Mouse (Mus musculus): ENCODE data around the gene Unk. TPM values are rescaled to one million over a fixed set of nuclear protein-coding genes. Genes with fewer than 3 reads are reported as not detected.

The Unk gene
- polyA plus RNA-seq, 1 experiment from 2014 or later, result 51.3 TPM

GRCm38 (mm10) chr11:116027756-116028155 lies 2.4 kb upstream of the Unk start, which contains the start of gene H3f3b:
Gene H3f3b (minus strand): TSS chr11:116027962.
- Histone ChIP-seq H3K9me3 (no peaks in the 10 kb centered on the region), H3K27me3 (ENCODE audit: insufficient read depth, poor library complexity, severe bottlenecking) (no peaks in the 10 kb centered on the region), H3K27ac (no peak within 1 kb of the TSS), H3K4me1 (replicated peaks) (peaks cover 26% of the 10 kb centered on the region), H3K36me3 (peaks cover 14% of the 10 kb centered on the region), H3K4me3 (no peak within 1 kb of the TSS)
- WGBS, result 85% methylated on average over 4 of the region's 4 CpGs
- DNase-seq (ENCODE audit: low spot score), result no peak

GRCm38 (mm10) chr11:116028177-116028865 lies 1.8 kb upstream of the Unk start:
- 83% methylated on average over 9 of the region's 9 CpGs for WGBS
- Histone ChIP-seq H3K36me3 (peaks cover 16% of the 10 kb centered on the region), H3K27me3 (ENCODE audit: insufficient read depth, poor library complexity, severe bottlenecking) (no peaks in the 10 kb centered on the region), H3K4me3 (no peak overlapping the region), H3K9me3 (no peaks in the 10 kb centered on the region), H3K27ac (no peak overlapping the region), H3K4me1 (replicated peaks) (peaks cover 28% of the 10 kb centered on the region)
- no peak for DNase-seq (ENCODE audit: low spot score)

DNA sequence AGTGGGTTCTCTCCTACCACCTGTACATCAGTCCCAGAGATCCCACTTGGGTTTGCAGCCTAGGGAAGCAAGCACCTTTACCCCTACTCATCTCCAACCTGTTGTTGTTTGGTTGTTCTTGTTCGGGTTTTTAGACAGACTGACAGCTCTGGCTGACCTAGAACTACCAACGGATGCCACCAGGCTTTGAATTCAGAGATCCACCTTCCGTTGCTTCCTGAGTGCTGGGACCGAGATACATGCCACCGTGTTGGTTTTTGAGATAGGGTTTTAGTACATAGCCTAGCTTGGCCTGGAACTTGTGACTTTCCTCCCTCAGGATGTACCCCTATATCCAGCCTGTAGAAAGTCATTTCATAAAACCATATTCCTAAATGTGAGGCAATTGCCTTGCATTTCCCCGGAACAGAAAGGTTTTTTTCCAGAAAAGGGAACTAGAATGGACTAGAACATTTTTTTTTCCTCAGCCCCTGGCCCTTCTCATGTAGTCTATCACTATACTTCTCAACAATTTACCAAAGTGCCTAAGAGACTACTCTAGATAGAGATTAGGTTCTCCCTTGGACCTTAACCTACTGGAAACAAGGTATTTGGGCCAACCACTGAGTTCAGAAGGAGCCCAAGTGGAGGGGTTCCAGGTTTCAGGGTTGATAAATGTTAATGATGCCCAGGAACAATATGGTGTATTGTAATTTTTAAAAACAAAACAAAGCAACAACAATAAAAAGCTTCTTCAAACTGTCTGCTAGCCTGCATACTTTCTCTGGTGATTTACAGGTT lies 846 bp upstream of the Unk start:
- no peaks in the 10 kb centered on the region for H3K9me3 ChIP-seq
- 83% methylated on average over 6 of the region's 6 CpGs for WGBS
- no peaks in the 10 kb centered on the region for H3K27me3 ChIP-seq (ENCODE audit: insufficient read depth, poor library complexity, severe bottlenecking)
- H3K36me3 ChIP-seq, result peaks cover 21% of the 10 kb centered on the region
- peak overlapping the region; percentile 100 for H3K27ac ChIP-seq
- peak overlapping the region; percentile 83 for H3K4me3 ChIP-seq
- H3K4me1 ChIP-seq (replicated peaks), result peaks cover 28% of the 10 kb centered on the region
- no peak for DNase-seq (ENCODE audit: low spot score)

- Histone ChIP-seq H3K36me3 (peaks cover 35% of the 10 kb centered on the region), H3K27ac (peak overlapping the region; percentile 100), H3K4me1 (replicated peaks) (peaks cover 28% of the 10 kb centered on the region), H3K4me3 (peak overlapping the region; percentile 83), H3K9me3 (no peaks in the 10 kb centered on the region), H3K27me3 (ENCODE audit: insufficient read depth, poor library complexity, severe bottlenecking) (no peaks in the 10 kb centered on the region)
- WGBS, result 31% methylated on average over 14 of the region's 14 CpGs
- DNase-seq (ENCODE audit: low spot score), result no peak
These were observed 1.1 kb downstream of the Unk start for GRCm38 (mm10) chr11:116030898-116031845.

DNA sequence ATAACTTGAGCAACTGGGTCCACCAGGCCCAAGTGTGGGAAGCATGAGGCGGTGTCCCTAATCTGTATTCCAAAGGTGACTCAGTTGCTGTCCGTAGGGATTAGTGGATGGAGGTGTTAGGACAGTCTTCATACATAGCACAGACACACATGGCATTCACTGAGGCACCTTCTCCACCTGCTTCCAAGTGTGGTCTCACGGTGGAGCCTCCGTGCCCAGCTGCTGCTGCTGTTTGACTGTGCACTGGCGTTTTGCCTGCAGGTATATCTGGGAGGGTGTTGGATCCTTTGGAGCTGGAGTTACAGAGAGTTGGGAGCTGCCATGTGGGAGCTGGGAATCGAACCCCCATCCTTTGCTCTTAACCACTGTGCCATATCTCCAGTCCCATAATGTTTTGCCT lies 4.5 kb downstream of the Unk start:
- WGBS, result 93% methylated on average over 6 of the region's 6 CpGs
- Histone ChIP-seq H3K4me3 (no peak overlapping the region), H3K27ac (no peak overlapping the region), H3K36me3 (peaks cover 59% of the 10 kb centered on the region), H3K4me1 (replicated peaks) (peaks cover 26% of the 10 kb centered on the region), H3K27me3 (ENCODE audit: insufficient read depth, poor library complexity, severe bottlenecking) (no peaks in the 10 kb centered on the region), H3K9me3 (no peaks in the 10 kb centered on the region)
- DNase-seq (ENCODE audit: low spot score), result no peak

- DNase-seq (ENCODE audit: low spot score), result no peak
- no peaks in the 10 kb centered on the region for H3K9me3 ChIP-seq
- H3K4me1 ChIP-seq (replicated peaks), result peaks cover 11% of the 10 kb centered on the region
- H3K36me3 ChIP-seq, result peaks cover 79% of the 10 kb centered on the region
- no peaks in the 10 kb centered on the region for H3K27me3 ChIP-seq (ENCODE audit: insufficient read depth, poor library complexity, severe bottlenecking)
- H3K27ac ChIP-seq, result no peak overlapping the region
- 94% methylated on average over 3 of the region's 3 CpGs for WGBS
- no peak overlapping the region for H3K4me3 ChIP-seq
These were observed 6.5 kb downstream of the Unk start for GRCm38 (mm10) chr11:116036671-116037070.

GRCm38 (mm10) chr11:116037826-116038225 lies 7.7 kb downstream of the Unk start:
- Histone ChIP-seq H3K4me3 (no peak overlapping the region), H3K9me3 (0 out of 2 replicates have a peak, but pooled peaks cover 2% of the 10 kb centered on the region), H3K27ac (no peak overlapping the region), H3K27me3 (ENCODE audit: insufficient read depth, poor library complexity, severe bottlenecking) (no peaks in the 10 kb centered on the region), H3K4me1 (replicated peaks) (peaks cover 2% of the 10 kb centered on the region), H3K36me3 (peaks cover 83% of the 10 kb centered on the region)
- DNase-seq (ENCODE audit: low spot score), result no peak
- 98% methylated on average over 9 of the region's 9 CpGs for WGBS

DNA sequence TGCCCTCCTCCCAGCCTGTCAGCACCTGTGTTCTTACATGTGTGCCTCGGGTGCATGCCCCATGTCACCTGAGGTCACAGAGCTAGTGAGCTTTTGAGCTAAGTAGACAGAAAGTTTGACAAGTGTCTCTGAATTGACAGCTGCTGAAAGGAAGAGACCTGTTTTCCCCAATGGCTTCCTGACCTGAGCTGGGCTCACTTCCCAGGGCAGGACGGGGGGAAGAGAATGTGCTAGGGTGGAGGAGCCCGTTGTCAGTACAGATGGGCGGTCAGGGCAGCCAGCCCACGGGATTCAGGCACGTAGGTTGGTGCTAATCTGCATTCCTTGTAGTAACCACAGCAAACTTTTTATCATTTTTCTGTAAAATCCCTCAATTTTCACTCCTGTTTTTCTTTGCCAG lies 10.5 kb downstream of the Unk start:
- peaks cover 85% of the 10 kb centered on the region for H3K36me3 ChIP-seq
- DNase-seq (ENCODE audit: low spot score), result no peak
- H3K27ac ChIP-seq, result no peak overlapping the region

DNA sequence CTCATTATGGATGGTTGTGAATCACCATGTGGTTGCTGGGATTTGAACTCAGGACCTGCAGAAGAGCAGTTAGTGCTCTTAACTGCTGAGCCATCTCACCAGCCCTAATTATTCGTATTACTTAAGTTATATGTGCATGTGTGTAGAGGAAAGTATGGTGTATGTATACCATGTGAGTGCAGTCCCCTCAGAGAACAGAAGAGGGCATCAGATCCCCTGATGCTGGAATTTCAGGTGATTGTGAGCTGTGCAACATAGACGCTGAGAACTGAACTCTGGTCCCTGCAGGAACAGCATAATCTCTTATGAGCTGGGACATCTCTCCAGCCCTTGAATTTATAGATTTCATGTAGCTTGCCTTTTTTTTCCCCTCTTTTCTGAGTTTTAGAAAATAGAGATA lies 11.7 kb downstream of the Unk start:
- WGBS, result 100% methylated on average over 2 of the region's 2 CpGs
- peaks cover 91% of the 10 kb centered on the region for H3K36me3 ChIP-seq

More for the DNA sequence above, 10.5 kb downstream of the Unk start:
- 91% methylated on average over 6 of the region's 6 CpGs for WGBS
- Histone ChIP-seq H3K4me3 (no peak overlapping the region), H3K9me3 (0 out of 2 replicates have a peak, but pooled peaks cover 2% of the 10 kb centered on the region), H3K4me1 (replicated peaks) (no peaks in the 10 kb centered on the region), H3K27me3 (ENCODE audit: insufficient read depth, poor library complexity, severe bottlenecking) (no peaks in the 10 kb centered on the region)

GRCm38 (mm10) chr11:116042372-116043138 lies 12.4 kb downstream of the Unk start:
- Histone ChIP-seq H3K4me3 (no peak overlapping the region), H3K27ac (no peak overlapping the region), H3K9me3 (0 out of 2 replicates have a peak, but pooled peaks cover 2% of the 10 kb centered on the region), H3K27me3 (ENCODE audit: insufficient read depth, poor library complexity, severe bottlenecking) (no peaks in the 10 kb centered on the region), H3K36me3 (peaks cover 98% of the 10 kb centered on the region), H3K4me1 (replicated peaks) (no peaks in the 10 kb centered on the region)
- no peak for DNase-seq (ENCODE audit: low spot score)
- 92% methylated on average over 5 of the region's 5 CpGs for WGBS

More for the DNA sequence above, 11.7 kb downstream of the Unk start:
- no peak overlapping the region for H3K4me3 ChIP-seq
- no peak for DNase-seq (ENCODE audit: low spot score)
- H3K27ac ChIP-seq, result no peak overlapping the region
- H3K27me3 ChIP-seq (ENCODE audit: insufficient read depth, poor library complexity, severe bottlenecking), result no peaks in the 10 kb centered on the region
- H3K4me1 ChIP-seq (replicated peaks), result no peaks in the 10 kb centered on the region
- 0 out of 2 replicates have a peak, but pooled peaks cover 2% of the 10 kb centered on the region for H3K9me3 ChIP-seq

- 0 out of 2 replicates have a peak, but pooled peaks cover 2% of the 10 kb centered on the region for H3K9me3 ChIP-seq
- 100% methylated on average over 1 of the region's 1 CpGs for WGBS
- peaks cover 99% of the 10 kb centered on the region for H3K36me3 ChIP-seq
- H3K4me3 ChIP-seq, result no peak overlapping the region
- H3K27ac ChIP-seq, result no peak overlapping the region
- H3K27me3 ChIP-seq (ENCODE audit: insufficient read depth, poor library complexity, severe bottlenecking), result no peaks in the 10 kb centered on the region
- no peaks in the 10 kb centered on the region for H3K4me1 ChIP-seq (replicated peaks)
- no peak for DNase-seq (ENCODE audit: low spot score)
These were observed 13.2 kb downstream of the Unk start for GRCm38 (mm10) chr11:116043286-116043685.

- 96% methylated on average over 6 of the region's 6 CpGs for WGBS
- no peak overlapping the region for H3K27ac ChIP-seq
- DNase-seq (ENCODE audit: low spot score), result no peak
- H3K4me3 ChIP-seq, result no peak overlapping the region
- no peaks in the 10 kb centered on the region for H3K4me1 ChIP-seq (replicated peaks)
- H3K36me3 ChIP-seq, result peaks cover 99% of the 10 kb centered on the region
- peaks cover 2% of the 10 kb centered on the region; the same call in 1 of the 2 replicates for H3K9me3 ChIP-seq
- H3K27me3 ChIP-seq (ENCODE audit: insufficient read depth, poor library complexity, severe bottlenecking), result no peaks in the 10 kb centered on the region
These were observed 15.1 kb downstream of the Unk start for GRCm38 (mm10) chr11:116045173-116045572.
